Mouse (Mus musculus) testis, adult 2 months (tissue): ENCODE measurements around the gene Gse1.

Source experiments
- CTCF ChIP-seq: fragments of 200-500 bp; IDR thresholded peaks from 2 replicates; pipeline ENCODE4 v1.5.1; 2012; ENCODE audit warnings: low read depth, mild to moderate bottlenecking, inconsistent platforms, low read length, moderate library complexity; ENCODE audit not compliant: control insufficient read depth, insufficient read depth, insufficient replicate concordance
- POLR2A ChIP-seq: fragments of 200-500 bp; IDR thresholded peaks from 2 replicates; pipeline ENCODE4 v1.6.1; 2012; ENCODE audit warnings: low read depth, mild to moderate bottlenecking, inconsistent platforms, low read length, moderate library complexity; ENCODE audit not compliant: control insufficient read depth

DNA sequence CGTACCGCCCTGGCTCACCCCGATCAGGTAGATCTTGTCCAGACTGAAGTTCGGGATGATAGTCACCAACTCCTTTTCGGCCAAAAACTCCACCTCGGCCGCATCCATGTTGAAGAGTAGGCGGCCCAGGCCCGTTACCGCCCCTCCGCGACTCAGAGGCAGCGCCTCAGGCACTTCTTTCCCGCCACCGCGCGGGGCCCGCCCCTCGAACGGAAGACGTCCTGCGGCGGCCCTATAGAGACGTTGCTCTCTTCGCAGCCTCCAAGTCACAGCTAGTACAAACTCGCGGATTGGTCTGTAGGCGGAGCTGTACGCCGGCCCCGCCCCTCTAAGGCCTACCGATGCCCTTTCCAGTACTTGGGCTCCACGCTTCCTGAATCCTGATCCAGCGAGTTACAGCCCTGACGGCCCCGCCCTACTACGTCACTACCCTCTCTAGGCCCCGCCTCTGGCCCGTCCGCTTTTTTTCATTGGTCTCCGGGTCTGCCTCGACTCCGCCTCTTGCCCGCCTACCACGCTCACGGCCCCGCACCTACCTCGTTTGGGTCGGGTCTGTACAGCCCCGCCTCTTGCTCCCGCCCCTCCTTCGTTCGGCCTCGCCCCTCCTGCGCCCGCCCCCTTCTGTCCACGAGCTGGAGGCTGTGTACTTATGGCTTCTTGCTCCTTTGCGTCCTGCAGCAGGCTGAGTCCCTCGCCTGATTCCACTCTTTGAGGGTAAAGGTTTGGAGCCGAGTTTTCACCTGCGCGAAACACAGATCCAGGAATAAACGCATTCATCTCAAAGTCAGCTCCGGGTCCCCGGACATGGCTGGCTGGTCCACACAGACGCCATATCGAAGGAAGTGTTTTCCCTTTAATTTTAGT, 360.9 kb downstream of the Gse1 start, which contains the start of gene Gins2:
- TF ChIP-seq CTCF (no peak; the same call in 1 of the 2 replicates), POLR2A (peak; percentile 47; the same call in 1 of the 2 replicates)
